Mouse (Mus musculus) cerebellum, postnatal 10 days (tissue): ENCODE results near the gene Kcnma1.
A peak's percentile ranks its signal among the peaks of the same experiment; 100 is the strongest.

Experiments
- DNase-seq, 2 experiments: peaks; one replicate each; pipeline ENCODE4 v3.0.0; 2021; ENCODE audit warnings: mixed read lengths in 2 of 2

Gene Kcnma1

DNA sequence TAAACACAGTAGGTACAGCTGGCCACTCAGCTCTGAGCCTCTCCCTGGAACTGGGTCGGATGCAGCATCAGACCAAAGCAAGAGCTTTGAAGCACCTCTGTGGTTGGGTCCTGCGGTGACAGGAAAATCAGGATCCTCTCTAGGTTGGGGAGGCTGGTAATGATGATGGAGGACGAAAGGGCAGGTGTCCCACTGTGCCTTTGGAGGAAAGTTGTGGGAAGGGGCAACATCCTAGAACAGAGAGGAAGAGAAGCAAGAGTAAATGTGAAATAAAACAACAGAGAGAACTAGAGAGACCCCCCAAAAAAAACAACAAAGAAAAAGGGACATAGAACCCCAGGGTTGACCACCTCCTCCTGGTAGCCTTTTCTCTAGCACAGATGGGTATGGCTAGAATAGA lies at the start of gene Kcnma1:
Gene Kcnma1 (minus strand): TSS at position 101 of the 400 bp plus-strand sequence.
- no peak for DNase-seq

GRCm38 (mm10) chr14:24059747-24060146 lies 45.5 kb upstream of the Kcnma1 start:
- peak; percentile 74 to 77 for DNase-seq

GRCm38 (mm10) chr14:24059287-24059686 lies 45.0 kb upstream of the Kcnma1 start:
- DNase-seq, result no peak

DNA sequence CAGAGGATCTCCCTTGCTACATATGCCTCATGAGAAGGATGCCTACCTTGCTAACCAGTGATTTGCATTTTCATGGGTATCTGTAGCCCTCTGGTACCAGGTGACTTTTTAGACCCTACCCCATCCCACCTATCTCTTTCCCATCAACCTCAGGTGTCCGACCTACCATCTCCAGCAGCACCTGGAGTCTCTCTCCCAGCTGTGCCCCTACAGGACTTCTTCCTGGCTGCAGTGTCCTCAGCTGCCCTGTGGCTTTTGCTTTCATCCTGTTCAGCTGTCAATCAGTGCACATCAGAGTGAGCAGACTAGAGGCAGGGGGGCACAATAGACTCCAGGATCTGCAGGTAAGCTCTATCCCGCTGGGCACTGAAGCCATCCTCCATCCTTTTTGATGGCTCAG lies 37.5 kb upstream of the Kcnma1 start:
- no peak for DNase-seq

DNA sequence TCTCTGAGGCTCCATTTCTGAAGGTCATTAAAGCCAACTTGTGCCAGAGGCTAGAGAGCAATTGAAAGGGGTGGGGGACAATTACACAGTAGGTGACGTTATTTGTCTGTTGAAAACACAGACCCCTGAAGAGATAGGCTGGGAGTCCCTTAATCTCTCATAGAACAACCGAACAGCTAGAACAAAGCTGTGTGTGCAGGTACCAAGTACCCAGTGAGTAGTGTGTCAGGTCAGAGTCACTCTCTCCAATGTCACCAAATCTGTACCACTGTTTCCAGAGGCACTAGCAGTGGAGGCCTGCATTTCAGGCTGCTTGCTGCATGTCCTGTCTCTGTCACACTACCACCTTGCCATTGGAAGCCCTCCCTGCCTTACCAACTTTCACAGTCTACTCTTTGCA lies 22.3 kb upstream of the Kcnma1 start:
- DNase-seq, result no peak

GRCm38 (mm10) chr14:24036208-24036535 lies 21.9 kb upstream of the Kcnma1 start:
- DNase-seq, result no peak

DNA sequence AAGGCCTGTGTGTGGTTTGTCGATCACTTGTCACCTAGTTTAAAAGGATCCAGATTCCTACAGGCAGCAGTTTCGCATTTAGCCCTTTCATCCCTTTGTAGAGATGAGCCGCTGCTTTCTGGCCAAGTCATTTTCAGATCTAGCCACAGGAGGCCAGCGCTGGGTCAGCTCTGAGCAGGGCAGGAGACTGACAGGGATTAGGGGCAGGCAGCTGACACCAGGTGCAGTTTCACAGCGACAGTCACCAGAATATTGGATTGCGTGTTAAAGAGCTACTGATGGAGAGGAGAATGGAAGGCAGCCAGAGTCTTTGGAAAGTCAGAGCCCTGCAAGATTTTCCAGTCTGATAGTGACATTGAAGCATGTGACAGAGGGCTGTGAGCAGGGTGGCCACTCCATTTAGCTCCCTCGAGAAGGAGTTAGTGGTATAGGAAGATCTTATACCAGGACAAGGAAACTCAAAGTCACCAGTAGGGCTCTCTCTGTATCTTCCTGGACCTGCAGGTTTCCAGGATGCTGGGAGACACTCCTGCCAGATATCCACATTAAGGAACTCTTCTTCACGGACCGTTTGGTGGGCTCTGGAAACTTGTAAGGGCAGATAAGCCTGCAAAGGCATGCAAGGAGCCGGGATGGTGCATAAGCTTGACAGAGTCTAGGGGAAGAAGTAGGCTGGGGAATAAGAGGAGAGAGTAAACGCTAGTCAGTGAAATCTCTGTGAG lies 21.4 kb upstream of the Kcnma1 start:
- DNase-seq, result peak; percentile 62 to 80

DNA sequence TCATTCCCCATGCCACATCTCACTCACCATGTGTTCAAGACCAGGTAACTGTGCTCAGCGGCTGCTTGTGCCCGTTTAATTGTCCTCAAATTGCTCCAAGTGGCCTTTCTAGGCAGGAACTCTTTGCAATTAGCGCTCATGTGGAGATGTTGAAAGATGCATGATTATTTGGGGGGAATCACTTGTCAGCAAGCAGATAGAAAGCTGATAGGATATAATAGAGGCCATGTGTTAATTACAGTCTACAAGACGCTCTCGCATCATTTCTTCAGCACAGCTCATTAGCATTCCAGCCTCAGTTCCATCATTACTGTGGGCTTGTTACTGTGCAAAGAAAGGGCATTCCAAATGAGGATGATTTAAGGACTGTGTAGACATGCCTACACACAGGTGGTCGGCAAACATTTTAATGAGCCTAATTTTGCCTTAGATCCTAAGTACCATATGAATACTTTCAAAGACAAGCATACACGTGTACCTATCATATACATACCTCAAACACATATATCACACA lies 18.6 kb upstream of the Kcnma1 start:
- no peak for DNase-seq

DNA sequence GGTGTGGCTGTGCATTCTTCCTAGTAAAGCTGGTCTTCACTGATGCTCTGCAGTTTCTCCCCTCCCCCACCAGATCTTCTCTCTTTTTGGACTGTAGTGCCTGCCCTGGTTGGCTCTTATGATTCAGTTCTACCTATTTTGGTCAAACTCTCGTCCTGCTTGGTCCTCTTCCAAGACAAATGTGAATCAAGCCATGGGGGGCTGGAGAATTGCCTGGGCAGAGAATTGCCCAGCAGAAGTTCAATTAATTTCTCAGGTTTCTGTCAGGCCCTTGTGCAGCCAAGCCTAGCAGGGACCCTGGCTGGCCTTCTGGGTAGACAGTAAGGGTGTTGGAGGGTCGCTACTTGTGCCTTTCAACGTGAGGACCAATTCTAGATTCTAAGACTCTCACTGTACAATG lies 17.9 kb upstream of the Kcnma1 start:
- peak; percentile 96 to 97 for DNase-seq

DNA sequence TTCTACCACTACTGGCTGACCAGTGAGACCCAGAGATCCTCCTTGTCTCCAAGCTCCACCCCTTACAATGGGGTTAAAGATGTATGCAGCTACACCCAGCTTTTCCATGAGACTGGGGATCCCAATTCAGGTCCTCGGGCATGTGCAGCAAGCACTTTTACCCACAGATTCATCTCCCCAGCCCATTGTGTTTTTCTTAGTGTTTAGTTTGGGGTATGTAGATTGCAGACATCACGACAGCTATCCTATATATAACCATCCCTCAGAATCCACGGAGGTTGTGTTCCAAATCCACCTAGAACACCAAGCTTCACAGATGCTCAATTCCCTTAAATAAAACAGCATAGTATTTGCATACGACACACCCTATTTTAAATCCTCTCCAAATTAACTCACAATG lies 6.4 kb upstream of the Kcnma1 start:
- DNase-seq, result no peak

GRCm38 (mm10) chr14:24009978-24010377 lies 4.3 kb downstream of the Kcnma1 start:
- no peak for DNase-seq

- DNase-seq, result peak; percentile 95 to 98
These were observed 6.0 kb downstream of the Kcnma1 start for GRCm38 (mm10) chr14:24008252-24008651.

DNA sequence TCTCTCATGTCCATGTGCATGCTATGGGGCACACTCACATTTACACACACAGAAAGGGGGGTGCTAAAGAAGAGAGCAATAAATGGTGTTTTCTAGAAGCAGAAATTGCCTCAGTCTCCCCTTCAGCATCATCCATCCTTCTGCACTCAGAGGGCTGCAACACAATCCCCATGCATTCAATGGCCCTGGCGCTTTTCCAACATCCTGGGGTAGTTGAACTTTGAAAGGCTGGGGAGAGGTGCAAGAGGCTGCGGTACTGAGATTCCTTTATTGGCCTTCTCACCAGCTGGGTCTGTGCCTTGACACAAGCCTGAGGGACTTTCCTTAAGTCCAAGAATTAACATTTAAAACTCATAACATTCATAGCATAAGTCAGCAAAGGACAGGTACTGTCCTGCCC lies 8.0 kb downstream of the Kcnma1 start:
- DNase-seq, result peak; percentile 27 to 32

- DNase-seq, result peak; percentile 72 to 75
These were observed 9.6 kb downstream of the Kcnma1 start for GRCm38 (mm10) chr14:24004471-24005271.

- peak; percentile 69 to 72 for DNase-seq
These were observed 10.6 kb downstream of the Kcnma1 start for GRCm38 (mm10) chr14:24003450-24004381.

GRCm38 (mm10) chr14:24002647-24003046 lies 11.6 kb downstream of the Kcnma1 start:
- peak in 1 of 2 experiments; percentile 20 for DNase-seq

- no peak for DNase-seq
These were observed 16.4 kb downstream of the Kcnma1 start for GRCm38 (mm10) chr14:23997912-23998311.

GRCm38 (mm10) chr14:23995831-23996230 lies 18.5 kb downstream of the Kcnma1 start:
- DNase-seq, result no peak

DNA sequence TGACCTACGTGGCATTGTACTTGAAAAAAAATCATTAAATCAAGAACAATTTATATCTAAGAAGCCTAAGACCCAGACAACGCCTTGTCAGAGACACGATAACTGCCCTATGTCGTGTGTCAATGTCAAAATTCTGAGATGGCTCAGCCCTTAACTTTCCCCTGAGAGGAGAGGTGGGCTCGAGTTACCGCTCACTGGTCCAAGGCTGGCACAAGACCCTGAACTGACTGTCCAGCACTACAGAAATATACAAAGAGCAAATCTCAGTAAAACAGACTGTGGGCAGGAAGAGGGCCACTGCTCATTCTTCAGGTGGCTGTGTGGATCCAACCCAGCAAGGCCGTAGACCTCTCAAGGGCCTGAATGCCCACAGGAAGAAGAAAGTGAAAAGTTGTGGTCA lies 23.4 kb downstream of the Kcnma1 start:
- no peak for DNase-seq

GRCm38 (mm10) chr14:23989696-23990095 lies 24.6 kb downstream of the Kcnma1 start:
- no peak for DNase-seq

DNA sequence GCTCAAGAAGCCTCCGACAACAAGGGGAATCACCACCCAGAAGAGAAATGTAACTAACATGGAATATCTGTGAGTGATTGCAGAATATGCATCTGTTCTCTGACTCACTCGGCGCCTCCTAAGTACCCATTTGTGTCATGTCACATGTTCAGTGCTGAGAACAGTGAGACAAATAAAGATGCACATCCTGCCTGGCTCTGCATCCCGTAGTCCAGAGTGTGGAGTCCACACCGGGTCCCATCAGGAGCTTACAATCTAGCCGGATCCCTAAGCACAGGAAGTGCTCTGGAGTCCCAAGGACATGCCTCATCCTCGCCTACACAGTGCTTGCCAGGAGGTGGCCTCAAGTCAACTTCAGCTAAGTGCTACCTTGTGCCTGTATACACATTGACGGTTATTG lies 32.1 kb downstream of the Kcnma1 start:
- DNase-seq, result no peak

GRCm38 (mm10) chr14:23974685-23975084 lies 39.6 kb downstream of the Kcnma1 start:
- peak; percentile 55 to 57 for DNase-seq

- no peak for DNase-seq
These were observed 47.8 kb downstream of the Kcnma1 start for GRCm38 (mm10) chr14:23966471-23966870.
